Mouse (Mus musculus): Measurements from ENCODE around the gene Zfp213. TPM values are rescaled to one million over a fixed set of nuclear protein-coding genes. Genes with fewer than 3 reads are reported as not detected.

Zfp213 gene
- polyA plus RNA-seq (2012; rRNA removed; ENCODE audit: low replicate concordance), result 16.1 and 22.3 TPM in 2 replicates

GRCm38 (mm10) chr17:23563595-23564367 is at the start of gene Zfp213:
Gene Zfp213, minus strand, starts transcription at chr17:23564238.

DNA sequence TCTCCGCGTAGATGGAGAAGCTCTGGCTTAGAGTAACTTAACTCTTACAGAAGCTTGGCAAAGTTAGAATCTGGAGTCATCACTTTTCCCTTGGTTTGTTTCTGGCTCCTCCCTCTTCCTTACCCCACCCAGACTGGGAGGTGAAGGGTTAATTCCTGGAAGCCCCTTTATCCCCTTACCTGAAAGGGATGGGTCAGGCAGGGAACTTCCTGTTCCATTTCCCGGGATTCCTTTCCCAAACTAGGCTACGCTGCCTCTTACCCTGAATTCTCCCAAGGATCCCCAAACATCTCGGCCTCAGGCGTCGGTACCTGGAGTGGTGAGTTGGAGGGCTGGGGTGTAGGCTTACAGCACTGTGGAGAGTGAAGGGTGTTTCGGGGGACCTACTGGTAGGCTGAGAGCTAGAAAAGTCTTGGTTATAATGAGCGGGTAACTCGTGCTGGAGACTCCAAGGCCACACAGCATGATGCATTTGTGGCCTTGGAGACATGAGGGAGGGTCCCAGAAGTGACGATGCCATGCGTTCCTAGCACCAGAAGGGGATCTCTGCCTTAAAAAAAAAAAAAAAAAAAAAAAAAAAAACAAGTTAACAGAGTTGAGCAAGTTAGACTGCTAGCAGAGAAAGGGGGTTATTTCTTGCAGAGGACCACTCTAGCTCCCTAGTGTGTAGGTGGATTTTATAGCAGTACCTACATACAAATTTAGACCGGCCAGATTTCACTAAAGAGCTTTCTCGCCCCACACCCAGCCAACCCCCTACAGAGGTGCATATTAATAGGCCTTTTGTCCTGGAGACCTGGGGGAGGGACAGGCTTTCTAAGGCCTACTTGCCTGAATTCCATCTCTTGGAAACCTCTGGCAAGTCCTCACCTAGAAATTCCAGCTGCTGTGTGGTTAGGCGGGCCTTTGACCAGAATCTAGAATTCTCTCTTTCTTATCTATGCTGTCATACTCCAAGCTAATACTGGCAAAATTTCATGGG is 36.9 kb upstream of the Zfp213 start, which contains the start of gene Zscan10:
Gene Zscan10, plus strand, starts transcription at position 216 of the 982 bp plus-strand sequence.

DNA sequence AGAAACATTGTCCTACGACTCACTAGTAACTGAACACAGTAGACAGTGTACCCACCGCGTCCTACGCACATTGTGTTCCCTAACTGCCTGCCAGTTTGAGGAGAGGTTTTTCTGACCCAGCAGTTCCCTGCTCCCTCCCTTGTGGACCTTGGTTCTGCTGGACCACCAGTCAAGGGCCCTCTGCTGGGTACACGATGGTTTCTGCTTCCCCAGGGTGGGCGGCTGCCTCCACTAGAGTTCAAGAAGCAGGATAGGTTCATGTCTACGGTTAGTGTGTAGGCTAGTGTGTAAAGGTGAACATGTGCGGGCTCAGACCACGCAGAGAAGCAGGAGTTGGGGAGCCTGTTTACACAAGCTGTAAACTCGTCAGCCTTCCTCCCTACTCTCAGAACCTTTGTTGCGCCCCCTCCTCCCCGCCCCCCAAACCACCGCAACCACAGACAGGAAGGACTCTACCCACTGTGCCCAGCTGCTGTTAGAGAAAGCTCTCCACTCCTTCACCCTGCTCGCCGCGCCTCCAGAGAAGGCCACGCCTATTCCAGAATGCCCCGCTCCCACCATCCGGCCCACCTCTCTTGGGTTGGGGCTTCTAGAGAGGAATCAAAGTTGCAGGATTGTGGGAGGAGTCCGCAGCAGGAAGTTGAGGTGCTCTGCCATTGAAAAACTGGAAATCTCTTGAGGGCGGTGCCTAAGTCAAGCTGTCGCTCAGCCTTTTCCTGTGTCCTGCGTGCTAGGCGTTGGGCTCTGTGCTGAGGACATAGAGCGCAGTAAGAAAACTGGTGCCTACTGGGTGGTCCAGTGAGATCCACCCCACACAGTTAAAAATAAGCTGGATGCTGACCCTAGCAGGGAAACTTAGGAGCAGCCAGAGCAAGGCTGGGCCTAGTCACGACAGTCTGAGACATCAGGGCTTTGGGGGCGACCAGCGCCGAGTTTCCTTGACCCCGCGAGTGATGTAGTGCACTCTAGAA is 34.8 kb upstream of the Zfp213 start, which contains the start of gene Zfp13:
Gene Zfp13, minus strand, starts transcription at position 906 of the 971 bp plus-strand sequence.

Other genes starting within 250 kb of the Zfp213 start
- gene Vmn2r115, start 220.5 kb downstream of the Zfp213 start, polyA plus RNA-seq (2012; rRNA removed; ENCODE audit: low replicate concordance), result not detected in 2 replicates
- gene Vmn2r116, start 179.6 kb downstream of the Zfp213 start, polyA plus RNA-seq (2012; rRNA removed; ENCODE audit: low replicate concordance), result not detected in 2 replicates
- not detected in 2 replicates for gene Vmn2r117, start 84.5 kb downstream of the Zfp213 start, polyA plus RNA-seq (2012; rRNA removed; ENCODE audit: low replicate concordance)
- gene Zfp13, start 35.2 kb upstream of the Zfp213 start, polyA plus RNA-seq (2012; rRNA removed; ENCODE audit: low replicate concordance), result 9.1 and 16.2 TPM in 2 replicates
- gene Zscan10, start 36.6 kb upstream of the Zfp213 start, polyA plus RNA-seq (2012; rRNA removed; ENCODE audit: low replicate concordance), result not detected in 2 replicates
- gene Mmp25, start 81.0 kb upstream of the Zfp213 start, polyA plus RNA-seq (2012; rRNA removed; ENCODE audit: low replicate concordance), result 2.6 and 4.7 TPM in 2 replicates
- gene Bicdl2, start 96.3 kb upstream of the Zfp213 start, polyA plus RNA-seq (2012; rRNA removed; ENCODE audit: low replicate concordance), result 2.1 and 3.5 TPM in 2 replicates
- 430 and 524 TPM in 2 replicates for gene Hcfc1r1, start 109.4 kb upstream of the Zfp213 start, polyA plus RNA-seq (2012; rRNA removed; ENCODE audit: low replicate concordance)
- gene Thoc6, start 109.6 kb upstream of the Zfp213 start, polyA plus RNA-seq (2012; rRNA removed; ENCODE audit: low replicate concordance), result 26.0 and 28.9 TPM in 2 replicates
- 15.4 and 34.1 TPM in 2 replicates for gene Tnfrsf12a, start 113.2 kb upstream of the Zfp213 start, polyA plus RNA-seq (2012; rRNA removed; ENCODE audit: low replicate concordance)
- 7.3 and 9.1 TPM in 2 replicates for gene Cldn6, start 115.0 kb upstream of the Zfp213 start, polyA plus RNA-seq (2012; rRNA removed; ENCODE audit: low replicate concordance)
- not detected in 2 replicates for gene Cldn9, start 119.8 kb upstream of the Zfp213 start, polyA plus RNA-seq (2012; rRNA removed; ENCODE audit: low replicate concordance)
- 0.06 TPM in 1 of 2 replicates, not detected in the other for gene 1520401A03Rik, start 158.5 kb upstream of the Zfp213 start, polyA plus RNA-seq (2012; rRNA removed; ENCODE audit: low replicate concordance)
- 30.3 and 57.9 TPM in 2 replicates for gene Pkmyt1, start 162.1 kb upstream of the Zfp213 start, polyA plus RNA-seq (2012; rRNA removed; ENCODE audit: low replicate concordance)
- gene Paqr4, start 176.6 kb upstream of the Zfp213 start, polyA plus RNA-seq (2012; rRNA removed; ENCODE audit: low replicate concordance), result 35.8 and 47.3 TPM in 2 replicates
- gene Kremen2, start 181.6 kb upstream of the Zfp213 start, polyA plus RNA-seq (2012; rRNA removed; ENCODE audit: low replicate concordance), result 0.52 and 0.60 TPM in 2 replicates
- 43.8 and 46.9 TPM in 2 replicates for gene Flywch1, start 207.4 kb upstream of the Zfp213 start, polyA plus RNA-seq (2012; rRNA removed; ENCODE audit: low replicate concordance)
- 5.4 and 13.3 TPM in 2 replicates for gene Flywch2, start 221.8 kb upstream of the Zfp213 start, polyA plus RNA-seq (2012; rRNA removed; ENCODE audit: low replicate concordance)
- gene Srrm2, start 226.3 kb upstream of the Zfp213 start, polyA plus RNA-seq (2012; rRNA removed; ENCODE audit: low replicate concordance), result 756 and 808 TPM in 2 replicates

Data from mammary gland, adult 2 months (tissue).